Mouse (Mus musculus) heart, postnatal 4 days (tissue): ENCODE data around the gene Olfr156. TPM values are rescaled to one million over a fixed set of nuclear protein-coding genes. Genes with fewer than 3 reads are reported as not detected.
A peak's percentile ranks its signal among the peaks of the same experiment; 100 is the strongest.
"Not testable (repeated sequence)": the region's sequence is repeated elsewhere in the genome, so short reads cannot be mapped to it uniquely, and the experiment has no call there.

Experiments used
- DNase-seq: peaks from one replicate; pipeline ENCODE4 v3.0.0; 2021
- total RNA-seq, 2 experiments: library from RNA; stranded (reverse); gene quantifications; 2 replicates each; pipeline ENCODE4 v1.2.3; 2021

Gene Olfr156
- total RNA-seq = not detected

GRCm38 (mm10) chr4:43823845-43824337 lies at the start of gene Olfr156:
Gene Olfr156 (minus strand): TSS chr4:43823895.
- peak; percentile 45 for DNase-seq

GRCm38 (mm10) chr4:43869821-43870220 lies 46.1 kb upstream of the Olfr156 start:
- DNase-seq = no peak

GRCm38 (mm10) chr4:43863298-43863697 lies 39.6 kb upstream of the Olfr156 start:
- no peak for DNase-seq

GRCm38 (mm10) chr4:43860744-43861519 lies 37.2 kb upstream of the Olfr156 start:
- DNase-seq = peak; percentile 80

GRCm38 (mm10) chr4:43859886-43860285 lies 36.2 kb upstream of the Olfr156 start:
- no peak for DNase-seq

GRCm38 (mm10) chr4:43854101-43854500 lies 30.4 kb upstream of the Olfr156 start:
- DNase-seq = no peak

GRCm38 (mm10) chr4:43851265-43851664 lies 27.6 kb upstream of the Olfr156 start, which contains the start of gene Olfr155:
Gene Olfr155 (plus strand): TSS chr4:43851565.
- DNase-seq = no peak

- no peak for DNase-seq
Measured at GRCm38 (mm10) chr4:43840101-43840500, 16.4 kb upstream of the Olfr156 start, which contains the start of gene Olfr157. Gene Olfr157 (minus strand): TSS chr4:43840201.

- DNase-seq = no peak
Measured at GRCm38 (mm10) chr4:43838326-43838725, 14.6 kb upstream of the Olfr156 start.

- DNase-seq = no peak
Measured at GRCm38 (mm10) chr4:43834749-43835148, 11.1 kb upstream of the Olfr156 start.

GRCm38 (mm10) chr4:43833752-43834151 lies 10.1 kb upstream of the Olfr156 start:
- DNase-seq = no peak

GRCm38 (mm10) chr4:43832031-43832430 lies 8.3 kb upstream of the Olfr156 start:
- no peak for DNase-seq

- DNase-seq = no peak
Measured at GRCm38 (mm10) chr4:43828806-43829205, 5.1 kb upstream of the Olfr156 start.

GRCm38 (mm10) chr4:43822896-43823550 lies 672 bp downstream of the Olfr156 start:
- DNase-seq = no peak

- DNase-seq = no peak
Measured at GRCm38 (mm10) chr4:43798936-43799335, 24.8 kb downstream of the Olfr156 start.

GRCm38 (mm10) chr4:43795844-43796243 lies 27.9 kb downstream of the Olfr156 start:
- DNase-seq = not testable (repeated sequence)

GRCm38 (mm10) chr4:43795296-43795695 lies 28.4 kb downstream of the Olfr156 start:
- DNase-seq = no peak

GRCm38 (mm10) chr4:43772304-43772703 lies 51.4 kb downstream of the Olfr156 start:
- DNase-seq = no peak

GRCm38 (mm10) chr4:43771626-43772025 lies 52.1 kb downstream of the Olfr156 start:
- DNase-seq = no peak

- no peak for DNase-seq
Measured at GRCm38 (mm10) chr4:43770909-43771308, 52.8 kb downstream of the Olfr156 start, which contains the start of gene Olfr159. Gene Olfr159 (minus strand): TSS chr4:43771009.
